Mouse (Mus musculus): Measurements from ENCODE around the gene Mab21l1.

The Mab21l1 gene

DNA sequence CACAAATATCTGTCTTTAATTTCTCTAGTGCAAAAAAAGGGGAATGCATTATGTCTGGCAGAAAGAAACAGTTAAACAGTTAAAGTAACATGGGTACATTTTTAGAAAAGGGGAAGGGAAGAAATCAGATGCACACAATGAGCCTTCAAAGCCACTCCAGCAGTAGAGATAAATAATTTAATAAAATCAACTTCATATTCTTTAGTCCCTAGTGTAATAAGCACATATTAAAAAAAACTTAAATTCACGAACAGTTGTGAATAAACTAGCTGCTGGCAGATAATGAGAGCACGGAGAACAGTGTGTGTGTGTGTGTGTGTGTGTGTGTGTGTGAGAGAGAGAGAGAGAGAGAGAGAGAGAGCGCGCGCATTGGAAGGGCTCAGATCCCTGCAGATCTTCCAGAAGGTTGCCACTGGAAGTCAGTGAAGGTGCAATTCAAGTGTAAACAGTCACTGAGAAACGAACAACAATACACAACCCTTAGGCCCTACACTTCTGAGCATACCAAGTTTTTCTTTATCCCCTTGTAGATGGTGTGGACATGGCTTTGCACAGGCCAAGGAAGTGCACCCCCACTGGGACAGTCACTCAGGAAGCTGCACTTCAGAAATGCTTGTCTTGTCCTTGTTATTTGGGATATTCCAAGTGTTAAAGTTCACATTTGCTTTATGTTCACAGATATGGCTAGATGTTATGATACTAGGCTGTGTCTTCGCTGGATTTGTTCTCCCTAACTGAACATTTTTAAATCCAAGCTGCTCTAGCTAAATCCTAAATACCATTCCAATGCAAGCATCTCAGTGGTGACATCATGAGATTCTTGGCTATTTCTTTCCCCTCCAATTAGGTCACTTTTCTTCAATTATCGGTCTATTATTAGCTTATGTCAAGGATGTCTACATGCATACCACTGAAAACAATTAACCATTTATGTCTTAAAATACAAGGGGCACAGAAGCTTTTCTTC, 3.3 kb upstream of the Mab21l1 start:
- no peak for DNase-seq (ENCODE audit: low read depth, low spot score)

DNA sequence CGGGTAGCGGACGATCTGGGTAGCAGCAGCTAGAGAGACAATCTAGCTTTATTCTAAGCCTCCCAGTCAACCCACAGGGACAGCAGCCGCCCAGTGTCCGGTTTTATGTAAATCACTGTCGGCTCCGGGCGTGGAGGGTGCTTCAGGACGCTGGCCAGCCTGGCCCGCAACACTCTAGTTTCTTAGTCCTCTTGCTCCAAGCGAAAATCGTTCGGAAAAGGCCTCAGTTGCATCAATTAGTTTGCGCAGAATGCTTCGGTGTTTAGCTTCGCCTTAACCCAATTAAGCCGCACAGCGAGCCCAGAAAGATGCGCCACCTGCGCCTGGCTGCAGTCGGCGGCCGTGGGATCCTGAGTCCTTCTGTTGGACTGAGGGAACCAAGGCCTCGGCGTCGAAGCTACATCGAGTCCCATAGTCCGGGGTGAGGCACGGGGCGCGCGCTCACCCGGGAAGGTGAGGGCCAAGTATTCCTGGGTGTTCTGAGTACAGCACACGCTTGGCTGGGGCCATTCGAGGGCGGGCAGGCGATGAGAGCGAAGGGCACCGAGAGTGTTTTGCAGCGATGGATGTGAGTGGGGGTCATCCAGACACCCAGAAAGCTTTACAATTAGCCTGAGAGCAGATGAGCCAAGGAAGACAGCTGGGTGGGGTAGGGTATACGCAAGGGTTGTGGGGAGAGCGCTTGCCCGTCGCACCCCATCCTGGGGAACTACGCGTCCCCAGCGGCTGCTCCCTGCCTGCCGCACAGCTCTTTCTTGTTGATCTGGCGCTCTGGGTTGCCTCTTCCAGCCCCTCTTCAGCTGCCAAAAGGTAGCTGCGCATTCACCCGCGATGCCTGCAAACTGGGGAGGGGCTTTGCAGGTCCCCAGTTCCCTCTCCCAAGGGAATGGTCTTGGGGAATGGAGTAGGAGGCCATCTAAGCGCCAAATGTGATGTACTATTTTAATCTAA, 1.9 kb upstream of the Mab21l1 start:
- no peak for DNase-seq (ENCODE audit: low read depth, low spot score)

DNA sequence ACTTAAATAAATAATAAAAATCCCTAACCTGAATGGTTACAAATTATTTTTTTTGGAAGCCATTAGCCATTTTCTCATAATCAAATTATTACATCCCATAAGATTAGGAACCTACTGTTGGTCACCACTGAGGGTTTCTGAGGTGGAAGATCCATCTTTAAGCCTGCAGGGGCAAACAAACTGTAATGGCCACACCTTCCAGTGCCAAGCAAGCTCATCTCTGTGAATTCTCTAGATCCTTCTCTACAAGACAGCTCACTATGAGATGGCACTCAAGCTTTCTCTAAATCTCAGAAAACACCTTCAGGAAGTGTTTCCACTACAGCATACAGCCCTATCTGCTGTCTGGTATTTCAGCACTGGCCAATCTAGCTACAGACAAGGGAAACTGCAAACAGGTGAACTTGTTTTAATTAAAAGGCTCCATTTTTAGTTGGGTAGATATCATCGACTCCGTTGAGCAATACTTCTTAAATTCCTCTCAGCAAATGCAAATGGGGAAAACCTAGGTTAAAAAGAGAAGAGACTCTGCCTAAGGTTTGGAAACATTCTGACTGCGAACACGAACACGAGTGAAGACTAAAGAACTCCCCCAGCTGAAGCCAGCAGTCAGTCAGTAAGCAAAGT, 768 bp upstream of the Mab21l1 start:
- no peak for DNase-seq (ENCODE audit: low read depth, low spot score)

DNA sequence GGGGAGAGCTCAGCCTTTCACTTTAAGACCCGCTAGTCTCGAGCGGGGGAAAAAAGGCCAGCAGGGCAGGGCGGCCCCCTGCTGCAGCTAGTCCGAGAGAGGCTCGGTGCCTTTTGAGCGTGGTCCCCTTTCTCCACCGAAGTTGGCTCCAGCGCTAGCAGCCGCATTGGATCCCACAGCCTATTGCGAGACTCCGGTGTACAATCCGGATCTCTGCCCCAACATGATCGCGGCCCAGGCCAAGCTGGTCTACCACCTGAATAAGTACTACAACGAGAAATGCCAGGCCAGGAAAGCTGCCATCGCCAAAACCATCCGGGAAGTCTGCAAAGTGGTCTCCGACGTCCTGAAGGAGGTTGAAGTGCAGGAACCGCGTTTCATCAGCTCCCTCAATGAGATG, 461 bp downstream of the Mab21l1 start:
- DNase-seq (ENCODE audit: low read depth, low spot score) = no peak

DNA sequence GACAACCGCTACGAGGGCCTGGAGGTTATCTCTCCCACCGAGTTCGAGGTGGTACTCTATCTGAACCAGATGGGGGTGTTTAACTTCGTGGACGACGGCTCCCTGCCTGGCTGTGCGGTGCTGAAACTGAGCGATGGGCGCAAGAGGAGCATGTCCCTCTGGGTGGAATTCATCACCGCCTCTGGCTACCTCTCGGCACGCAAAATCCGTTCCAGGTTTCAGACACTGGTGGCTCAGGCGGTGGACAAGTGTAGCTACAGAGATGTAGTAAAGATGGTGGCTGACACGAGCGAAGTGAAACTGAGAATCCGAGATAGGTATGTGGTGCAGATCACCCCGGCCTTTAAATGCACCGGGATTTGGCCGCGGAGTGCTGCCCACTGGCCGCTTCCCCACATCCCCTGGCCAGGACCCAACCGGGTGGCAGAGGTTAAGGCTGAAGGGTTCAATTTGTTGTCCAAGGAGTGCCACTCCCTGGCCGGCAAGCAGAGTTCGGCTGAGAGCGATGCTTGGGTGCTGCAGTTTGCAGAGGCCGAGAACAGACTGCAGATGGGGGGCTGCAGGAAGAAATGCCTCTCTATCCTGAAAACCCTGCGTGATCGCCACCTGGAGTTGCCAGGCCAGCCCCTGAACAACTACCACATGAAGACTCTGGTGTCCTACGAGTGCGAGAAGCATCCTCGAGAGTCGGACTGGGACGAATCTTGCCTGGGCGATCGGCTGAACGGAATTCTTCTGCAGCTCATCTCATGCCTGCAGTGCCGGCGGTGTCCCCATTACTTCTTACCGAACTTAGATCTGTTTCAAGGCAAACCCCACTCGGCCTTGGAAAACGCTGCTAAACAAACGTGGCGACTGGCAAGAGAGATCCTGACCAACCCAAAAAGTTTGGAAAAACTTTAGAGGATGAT, 1.1 kb downstream of the Mab21l1 start:
- no peak for DNase-seq (ENCODE audit: low read depth, low spot score)

DNA sequence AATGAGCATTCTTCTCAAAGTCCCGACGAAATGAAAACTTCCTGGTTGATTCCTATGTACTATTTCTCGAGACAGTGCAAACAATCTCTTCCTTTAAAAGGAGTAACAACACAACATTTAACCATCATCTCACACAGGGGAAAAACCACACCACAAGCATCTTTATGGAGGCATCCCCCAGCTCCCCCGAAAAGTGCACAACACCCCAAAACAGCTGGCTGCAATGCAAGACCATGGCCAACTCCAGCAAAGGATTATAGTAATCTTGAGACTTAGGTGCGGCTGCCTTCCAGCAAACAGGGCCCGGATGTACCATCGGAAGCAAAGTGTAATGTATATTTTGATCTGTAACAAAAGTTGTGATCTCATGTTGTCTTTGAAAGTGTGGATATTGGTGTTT, 1.8 kb downstream of the Mab21l1 start:
- DNase-seq (ENCODE audit: low read depth, low spot score) = no peak

DNA sequence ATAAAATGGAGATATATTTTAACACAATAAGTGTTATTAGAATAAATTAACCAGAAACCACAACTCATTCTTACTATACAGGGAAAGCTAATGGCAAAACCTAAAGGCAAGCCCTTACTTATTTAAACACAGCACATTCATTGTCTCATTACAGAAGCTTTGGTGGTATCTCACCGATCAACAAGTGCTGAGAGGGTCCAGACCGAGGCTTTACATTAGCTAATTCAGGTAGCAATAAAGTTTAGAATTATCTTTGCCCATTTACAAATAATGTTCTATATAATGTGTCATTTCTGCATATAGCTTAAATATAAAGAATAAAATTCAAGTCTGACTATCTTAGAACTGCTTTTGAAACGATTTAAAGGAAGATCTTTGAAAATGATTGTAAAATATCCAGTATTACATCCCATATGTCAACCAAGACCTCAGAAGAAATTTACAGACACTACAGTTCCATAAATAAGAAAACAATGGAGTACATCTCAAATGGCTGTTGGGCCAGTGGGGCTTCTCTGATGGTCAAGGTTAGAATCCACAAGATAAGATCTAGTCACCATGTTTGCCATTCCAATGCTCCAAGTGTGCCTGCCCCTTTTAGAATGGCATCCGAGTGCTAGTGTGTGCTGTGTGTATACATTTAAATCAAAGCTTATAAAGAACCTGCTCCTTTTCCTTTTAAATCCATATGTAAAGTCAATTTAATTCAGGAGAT, 3.1 kb downstream of the Mab21l1 start:
- no peak for DNase-seq (ENCODE audit: low read depth, low spot score)

DNA sequence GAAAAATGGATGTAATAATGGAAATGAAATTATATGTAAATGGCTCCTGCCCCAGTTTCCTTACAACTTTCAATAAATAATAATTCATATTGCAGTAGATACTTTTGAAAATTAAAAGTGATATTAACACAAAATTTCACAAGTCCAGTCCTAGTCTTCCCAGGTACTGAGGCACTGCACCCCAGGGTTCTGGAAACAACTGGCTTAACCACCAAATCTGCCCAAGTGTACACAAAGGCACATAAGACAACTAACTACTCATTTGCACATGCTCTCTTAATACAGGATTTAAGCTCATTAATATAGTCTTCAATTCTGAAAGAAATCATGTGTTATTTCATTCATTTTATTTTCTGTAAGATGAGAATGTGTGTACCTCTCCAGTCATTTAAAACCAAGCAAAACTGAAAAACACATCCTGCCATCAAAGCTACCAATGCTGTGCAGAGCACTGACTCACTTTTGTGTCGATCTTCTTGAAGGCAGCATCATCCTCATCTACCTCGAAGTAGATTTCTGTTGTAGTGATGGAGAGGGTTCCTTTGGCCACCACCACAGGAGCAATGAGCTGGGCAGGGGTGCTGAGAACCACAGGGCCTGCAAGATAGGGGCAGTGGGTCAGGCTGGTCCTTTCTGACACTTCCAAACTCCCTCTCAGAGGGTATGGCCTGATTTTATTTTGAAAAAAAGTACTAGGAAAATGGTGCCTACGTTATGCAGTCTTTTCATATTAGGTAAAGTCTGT, 3.8 kb downstream of the Mab21l1 start:
- DNase-seq (ENCODE audit: low read depth, low spot score) = no peak

DNA sequence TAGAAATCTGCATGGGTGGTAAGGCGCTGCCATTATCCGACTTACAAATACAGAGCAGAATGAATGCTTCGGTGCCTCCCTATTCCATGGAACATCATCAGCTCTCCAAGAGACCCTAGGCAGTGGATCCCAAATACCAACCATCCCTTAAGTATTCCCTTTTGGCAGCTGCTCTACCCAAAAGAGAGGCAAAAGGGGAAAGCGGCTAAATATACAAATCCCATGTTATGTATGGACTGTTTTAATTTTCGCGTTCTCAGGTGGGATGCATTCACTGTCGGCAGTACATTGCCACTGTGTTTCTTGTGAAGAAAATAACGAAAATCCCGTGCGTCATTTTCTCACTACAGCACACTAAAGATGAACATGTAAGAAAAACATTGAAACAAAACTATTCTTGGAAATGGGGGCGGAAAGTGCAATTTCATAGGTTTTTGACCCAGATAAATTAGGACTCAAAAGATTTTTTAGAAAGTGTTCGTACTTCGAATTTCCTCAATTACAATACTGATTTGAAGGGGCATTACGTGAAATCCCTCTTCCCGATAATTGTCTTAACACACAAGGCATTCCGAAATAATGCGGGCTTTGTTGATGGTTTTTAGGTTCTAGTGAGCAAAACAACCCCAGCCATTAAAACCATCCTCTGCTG, 4.7 kb downstream of the Mab21l1 start:
- DNase-seq (ENCODE audit: low read depth, low spot score) = no peak

DNA sequence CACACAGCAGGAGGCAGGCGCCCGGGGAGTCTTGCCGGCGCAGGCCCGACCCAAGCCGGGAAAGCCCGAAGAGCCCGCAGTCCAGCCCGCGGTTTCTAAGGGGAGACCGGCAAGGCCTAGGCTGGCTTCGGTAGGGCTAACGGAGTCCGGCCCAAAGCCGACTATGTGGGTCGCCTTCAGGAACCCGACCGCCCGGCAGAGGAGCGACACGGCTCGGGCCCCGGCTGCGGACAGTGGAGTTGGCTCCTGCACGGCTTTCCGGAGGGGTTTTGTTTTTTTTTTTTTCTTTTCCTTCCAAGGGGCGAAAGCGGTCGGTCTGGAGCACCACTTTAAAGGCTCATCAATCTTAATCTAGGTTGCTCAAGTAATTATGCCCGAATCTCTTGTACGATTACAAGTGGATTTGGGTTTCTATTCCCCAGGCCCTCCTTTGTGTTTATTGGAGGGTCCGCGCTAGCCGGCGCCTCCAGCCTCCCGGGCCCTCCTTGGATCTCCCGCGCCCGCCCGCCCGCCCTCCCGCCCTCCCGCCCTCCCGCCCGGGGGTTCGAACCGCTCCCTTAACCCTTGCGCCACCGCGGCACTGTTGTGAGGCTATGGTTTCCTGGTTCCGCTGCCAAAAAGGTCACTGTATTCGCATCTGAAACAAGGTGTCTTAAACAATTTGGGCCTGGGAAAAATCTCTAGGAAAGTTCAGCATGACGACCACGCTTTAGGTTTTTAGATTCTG, 5.3 kb downstream of the Mab21l1 start:
- no peak for DNase-seq (ENCODE audit: low read depth, low spot score)

DNA sequence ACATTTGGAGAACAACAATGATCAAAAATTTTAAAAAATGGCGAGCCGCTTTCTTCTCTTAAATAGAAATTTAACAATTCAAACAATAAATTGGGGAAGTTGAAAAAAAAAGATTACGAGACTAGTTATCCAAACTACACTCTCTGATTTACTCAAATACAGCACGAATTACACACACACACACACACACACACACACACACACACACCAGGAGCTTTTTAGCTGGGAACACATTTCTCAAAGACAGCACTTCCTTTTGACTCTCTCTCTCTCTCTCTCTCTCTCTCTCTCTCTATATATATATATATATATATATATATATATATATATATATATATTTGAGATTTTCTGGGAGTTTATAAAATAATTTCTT, 5.9 kb downstream of the Mab21l1 start:
- no peak for DNase-seq (ENCODE audit: low read depth, low spot score)

DNA sequence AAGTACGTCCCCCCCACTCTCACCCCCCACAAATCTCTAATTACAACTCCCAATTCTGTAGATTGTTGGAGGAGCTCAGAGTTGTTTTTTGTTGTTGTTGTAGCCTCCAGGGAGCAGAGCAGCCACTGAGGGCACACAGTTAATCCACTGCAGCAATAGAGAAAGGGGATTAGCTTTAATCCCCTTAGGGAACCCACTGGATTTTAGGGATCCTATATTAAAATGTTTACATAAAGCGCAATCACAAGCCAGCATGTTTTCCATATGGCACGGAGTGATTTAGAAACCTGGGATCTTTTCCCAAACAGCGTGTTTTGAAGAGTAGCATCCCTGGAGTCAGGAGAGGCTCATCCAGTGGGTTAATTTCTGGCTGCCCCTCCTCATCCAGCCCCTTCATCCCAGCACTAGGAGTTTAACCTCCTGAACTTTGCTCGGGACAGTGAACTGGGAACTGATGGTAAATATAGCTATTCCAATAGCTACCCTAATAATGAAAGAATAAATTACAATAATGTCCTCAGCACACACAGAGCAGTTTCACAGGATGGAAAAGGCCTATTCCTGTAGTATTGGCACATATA, 6.4 kb downstream of the Mab21l1 start:
- no peak for DNase-seq (ENCODE audit: low read depth, low spot score)

DNA sequence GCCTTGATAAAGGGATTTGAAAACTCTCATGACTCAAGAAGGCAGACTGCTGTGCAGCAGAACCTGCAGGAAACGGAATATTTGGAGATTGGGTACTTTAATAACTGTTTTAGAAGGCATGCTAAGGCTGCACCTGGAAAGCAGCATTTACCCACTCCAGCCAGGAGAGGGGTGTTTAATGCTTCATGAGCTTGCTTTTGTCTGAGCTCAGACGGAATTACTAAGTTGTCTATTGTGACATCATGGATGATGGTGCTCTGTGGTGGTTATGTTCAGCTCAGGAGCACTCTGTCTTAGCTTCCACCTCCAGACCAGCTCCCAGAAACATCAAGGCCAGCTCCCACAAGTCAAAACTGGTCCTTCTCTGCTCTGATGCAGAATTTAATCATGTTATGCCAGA, 7.5 kb downstream of the Mab21l1 start:
- no peak for DNase-seq (ENCODE audit: low read depth, low spot score)

DNA sequence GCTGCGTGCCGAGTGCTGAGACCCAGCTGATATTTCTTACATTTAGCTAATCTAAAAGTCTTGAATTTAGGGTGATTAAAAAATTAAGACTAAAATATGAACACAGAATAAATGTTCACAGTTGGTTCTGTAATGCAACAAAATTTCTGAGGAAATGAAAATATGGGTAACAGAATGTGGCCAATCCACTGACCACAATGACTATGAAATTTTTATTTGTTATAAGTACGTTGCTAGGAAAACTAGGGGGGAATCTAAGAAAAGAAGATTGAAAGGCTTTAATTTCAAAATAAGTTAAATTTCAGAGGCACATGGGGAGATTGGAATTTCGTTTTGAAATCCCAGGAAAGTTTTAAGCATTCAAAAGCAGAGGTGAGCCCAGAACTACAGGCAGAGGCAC, 8.3 kb downstream of the Mab21l1 start:
- no peak for DNase-seq (ENCODE audit: low read depth, low spot score)

DNA sequence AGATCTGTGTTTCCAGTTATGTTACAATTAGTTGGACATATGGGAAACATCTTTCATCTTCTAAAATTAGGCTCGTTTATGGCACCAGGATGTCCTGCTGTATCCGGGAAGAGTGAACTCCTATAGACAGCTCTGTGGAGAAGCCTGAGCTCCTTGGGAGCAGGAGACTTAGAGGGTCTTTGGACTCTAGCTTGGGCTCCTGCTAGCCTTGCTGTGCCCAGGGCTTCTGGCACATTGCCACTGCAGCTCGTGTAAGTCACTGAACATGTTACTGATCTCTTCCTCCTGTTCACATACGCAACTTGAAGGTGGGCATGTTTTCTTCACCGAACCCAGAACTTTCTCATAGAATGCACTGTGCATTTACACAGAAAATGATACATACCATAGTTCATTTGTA, 9.9 kb downstream of the Mab21l1 start:
- DNase-seq (ENCODE audit: low read depth, low spot score) = no peak

DNA sequence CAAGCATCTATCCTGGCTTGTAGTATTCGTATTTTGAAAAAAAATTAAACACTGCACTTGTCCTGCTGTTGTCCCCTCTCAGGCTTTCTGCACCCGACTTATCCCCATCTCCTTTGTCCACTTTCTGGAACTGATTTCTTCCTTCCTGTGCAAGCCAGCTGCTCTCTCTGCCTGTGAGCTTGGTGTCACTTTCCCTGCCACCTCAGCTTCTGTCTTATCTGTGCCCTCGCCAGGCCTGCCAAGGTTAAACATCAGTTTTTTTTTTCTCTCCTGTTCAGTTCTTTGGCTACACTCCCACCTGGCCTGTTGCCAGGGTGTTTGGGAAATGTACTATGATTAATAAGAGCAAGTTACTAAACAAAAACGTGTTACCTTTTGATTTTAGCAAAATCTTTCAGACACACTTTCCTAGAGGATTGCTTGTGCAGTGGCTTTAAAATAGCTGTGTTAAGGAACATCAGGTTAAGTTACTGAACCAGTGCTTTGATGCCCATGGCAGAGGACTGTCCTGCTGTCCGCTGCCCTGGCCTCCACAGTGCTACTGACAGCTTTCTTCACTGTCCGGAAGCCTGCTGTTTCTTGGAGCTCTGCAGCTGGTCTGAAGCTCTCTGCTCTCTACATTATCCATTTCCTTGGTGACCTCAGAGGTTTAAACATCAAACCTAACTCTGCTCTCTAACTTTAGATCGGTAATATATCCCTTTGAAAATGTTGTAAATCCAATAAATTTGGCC, 11.7 kb downstream of the Mab21l1 start:
- no peak for DNase-seq (ENCODE audit: low read depth, low spot score)

DNA sequence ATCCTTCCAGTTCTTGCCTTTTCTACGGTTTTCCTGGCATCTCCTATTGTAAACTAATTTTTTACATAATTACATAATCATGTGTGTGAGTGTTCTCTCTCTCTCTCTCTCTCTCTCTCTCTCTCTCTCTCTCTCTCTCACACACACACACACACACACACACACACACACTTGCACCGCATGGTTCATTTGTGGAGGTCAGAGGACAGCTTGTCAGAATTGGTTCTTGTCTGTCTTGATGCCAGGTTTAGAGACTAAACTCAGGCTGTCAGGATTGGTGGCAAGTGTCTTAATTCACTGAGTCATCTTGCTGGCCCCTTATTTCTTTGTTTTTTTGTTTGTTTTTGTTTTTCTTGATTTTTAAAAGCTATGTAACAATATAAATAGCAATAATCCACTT, 12.5 kb downstream of the Mab21l1 start:
- no peak for DNase-seq (ENCODE audit: low read depth, low spot score)

All from brain, embryonic 18.5 days (tissue).